Mouse (Mus musculus) fat pad, adult 2 months (tissue): ENCODE measurements around the gene Zfyve21.

Experiments
- DNase-seq: peaks from one replicate; pipeline ENCODE4 v3.0.0-alpha.2; 2011; ENCODE audit warnings: low read depth, low spot score; ENCODE audit errors: extremely low read depth

The Zfyve21 gene

GRCm38 (mm10) chr12:111813766-111814617 is at the start of gene Zfyve21, which contains the start of gene Xrcc3:
Gene Zfyve21 (plus strand): TSS chr12:111814170.
Gene Xrcc3 (minus strand): TSS chr12:111813873.
- DNase-seq = peak; percentile 91

- no peak for DNase-seq
Measured at GRCm38 (mm10) chr12:111766313-111767236, 47.4 kb upstream of the Zfyve21 start.

- no peak for DNase-seq
Measured at GRCm38 (mm10) chr12:111768322-111768928, 45.5 kb upstream of the Zfyve21 start.

- no peak for DNase-seq
Measured at GRCm38 (mm10) chr12:111769306-111769705, 44.7 kb upstream of the Zfyve21 start.

GRCm38 (mm10) chr12:111769816-111770577 is 44.0 kb upstream of the Zfyve21 start:
- DNase-seq = no peak

GRCm38 (mm10) chr12:111770651-111771050 is 43.3 kb upstream of the Zfyve21 start:
- DNase-seq = no peak

- no peak for DNase-seq
Measured at GRCm38 (mm10) chr12:111774156-111774555, 39.8 kb upstream of the Zfyve21 start.

- DNase-seq = no peak
Measured at GRCm38 (mm10) chr12:111774845-111775244, 39.1 kb upstream of the Zfyve21 start.

GRCm38 (mm10) chr12:111777919-111778318 is 36.1 kb upstream of the Zfyve21 start:
- no peak for DNase-seq

- DNase-seq = no peak
Measured at GRCm38 (mm10) chr12:111779544-111779943, 34.4 kb upstream of the Zfyve21 start.

GRCm38 (mm10) chr12:111785174-111785573 is 28.8 kb upstream of the Zfyve21 start:
- no peak for DNase-seq

- no peak for DNase-seq
Measured at GRCm38 (mm10) chr12:111787015-111787414, 27.0 kb upstream of the Zfyve21 start.

- DNase-seq = no peak
Measured at GRCm38 (mm10) chr12:111790090-111790489, 23.9 kb upstream of the Zfyve21 start.

GRCm38 (mm10) chr12:111790631-111791030 is 23.3 kb upstream of the Zfyve21 start:
- no peak for DNase-seq

- DNase-seq = no peak
Measured at GRCm38 (mm10) chr12:111791474-111792104, 22.4 kb upstream of the Zfyve21 start.

GRCm38 (mm10) chr12:111794102-111794501 is 19.9 kb upstream of the Zfyve21 start:
- no peak for DNase-seq

GRCm38 (mm10) chr12:111794526-111795179 is 19.3 kb upstream of the Zfyve21 start:
- no peak for DNase-seq

- DNase-seq = no peak
Measured at GRCm38 (mm10) chr12:111795180-111795895, 18.6 kb upstream of the Zfyve21 start.

GRCm38 (mm10) chr12:111797251-111797650 is 16.7 kb upstream of the Zfyve21 start:
- no peak for DNase-seq
